9 mouse cellular contexts compared by ENCODE assay signal in the genomic region with DNA sequence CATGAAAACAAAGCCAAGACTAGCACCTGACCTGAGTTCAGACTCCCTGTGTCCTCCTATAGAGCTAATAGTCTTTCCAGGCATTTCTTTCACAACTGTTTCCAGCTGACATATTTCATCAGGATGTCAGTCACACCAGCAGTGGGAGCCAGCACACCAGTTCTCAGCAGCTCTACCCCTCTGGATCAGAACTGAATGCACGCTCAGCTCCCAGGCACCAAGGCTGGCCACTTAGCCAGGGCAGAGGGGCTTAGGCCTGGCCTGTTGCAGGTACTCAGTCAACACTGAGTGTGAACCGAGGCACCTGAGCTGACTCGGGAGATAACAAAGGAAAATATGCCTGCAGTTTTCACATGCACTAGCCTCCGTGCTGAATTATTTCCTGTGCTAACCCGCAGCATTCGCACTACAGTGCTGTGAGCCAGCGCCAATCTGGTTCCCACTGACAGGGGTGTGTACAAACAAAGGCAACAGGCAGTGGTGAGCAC.
DNase-seq lines count a peak whose midpoint lies in the region; ATAC-seq and TF ChIP-seq lines count a peak whose summit lies in the region.
"Had no signal": no experiment of that assay in that cellular context is flagged by ENCODE, and none has a peak within 500 bp of the region (broad histone marks: within the 10 kb centered on the region; RNA-seq: fewer than 3 reads in every experiment).

No protein-coding gene starts in this region.

- 0 out of 2 replicates have a peak, but pooled peaks have one; percentile 11 for ATAC-seq in granulocyte monocyte progenitor cell, adult 5-6 weeks (replicated peaks; ENCODE audit: poor library complexity, severe bottlenecking)

- intact Hi-C loops in gastrocnemius, adult 2 months (cut with DNase I) = no loop called here

- peak; percentile 11; the same call in 1 of the 2 replicates for TF ChIP-seq CTCF in gastrocnemius, adult 2 months (IDR thresholded peaks at IDR 0.05)

- no peak for DNase-seq in gastrocnemius, adult 2 months
- no peak for DNase-seq in gastrocnemius, adult 18-20 months (ENCODE audit: low spot score)
- peak; percentile 33 for DNase-seq in lung, postnatal 10 days
- no peak for DNase-seq in lung, postnatal 4 days
- DNase-seq in naive thymus-derived CD4-positive, alpha-beta T cell, adult 2 months (ENCODE audit: low read depth) = peak; percentile 40
- DNase-seq in layer of hippocampus, postnatal 10 days (ENCODE audit: low spot score in 2 of 2) = no peak
- DNase-seq in thymus, postnatal 25 days = no peak

- H3K27ac ChIP-seq in gastrocnemius, adult 2 months = no peak overlapping the region
- H3K27ac ChIP-seq: hindbrain, embryonic 15.5 days had no signal

- H3K4me3 ChIP-seq in gastrocnemius, adult 2 months = no peak overlapping the region
- H3K4me3 ChIP-seq: hindbrain, embryonic 15.5 days had no signal

Comparison
In these comparisons a context has a peak if more than half of its experiments do, and no peak if none do; other contexts are left out.
1. DNase-seq: peak in lung, postnatal 10 days (single experiment) and naive thymus-derived CD4-positive, alpha-beta T cell, adult 2 months (single experiment); none in gastrocnemius, adult 2 months (single experiment), gastrocnemius, adult 18-20 months (single experiment), lung, postnatal 4 days (0 of 2), layer of hippocampus, postnatal 10 days (0 of 2) and thymus, postnatal 25 days (single experiment).